Mouse (Mus musculus): Measurements from ENCODE around the gene Blcap.

GRCm38 (mm10) chr2:157544333-157544888 is 26.7 kb downstream of the Blcap start:
- TF ChIP-seq CTCF (IDR thresholded peaks at IDR 0.05; ENCODE audit: extremely low read depth, insufficient read depth, low read length) (no peak), POLR2A (IDR thresholded peaks at IDR 0.05; ENCODE audit: extremely low read depth, insufficient read depth, low read length) (no peak)
